Mouse (Mus musculus) layer of hippocampus, postnatal 36 days (tissue): Measurements from ENCODE around the gene Strn. TPM values are rescaled to one million over a fixed set of nuclear protein-coding genes. Genes with fewer than 3 reads are reported as not detected.
"Not testable (repeated sequence)": the region's sequence is repeated elsewhere in the genome, so short reads cannot be mapped to it uniquely, and the experiment has no call there.

Experiments
- DNase-seq, 2 experiments: peaks; one replicate each; pipeline ENCODE4 v3.0.0; 2022
- total RNA-seq, 2 experiments: library from RNA; stranded (reverse); gene quantifications; 2 replicates each; pipeline ENCODE4 v1.2.3; 2021

The Strn gene
- total RNA-seq, 2 experiments from 2014 or later = 59.1 to 68.3 TPM

DNA sequence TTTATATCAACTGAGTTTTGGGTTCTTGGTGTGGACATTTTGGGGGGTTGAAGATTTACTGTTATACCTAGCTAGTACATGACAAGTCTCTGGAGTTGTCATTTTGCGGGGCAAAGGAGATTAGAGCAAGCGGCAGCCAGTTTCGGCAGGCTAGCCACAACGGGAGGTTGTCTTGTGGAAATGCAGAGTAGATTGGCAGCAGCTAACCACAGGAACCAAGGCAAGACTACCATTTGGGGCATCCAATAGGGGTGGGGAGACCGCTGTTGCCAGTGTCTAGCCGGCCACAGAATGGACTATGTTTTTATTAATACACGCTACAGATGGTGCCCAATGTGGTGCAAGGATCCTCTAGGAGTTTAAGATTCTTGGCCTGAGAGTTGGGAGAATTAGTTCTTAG, 28.6 kb downstream of the Strn start:
- DNase-seq = no peak

- DNase-seq = no peak
These were observed 34.0 kb downstream of the Strn start for GRCm38 (mm10) chr17:78702988-78703387.

GRCm38 (mm10) chr17:78698965-78699364, 38.0 kb downstream of the Strn start:
- DNase-seq = no peak

DNA sequence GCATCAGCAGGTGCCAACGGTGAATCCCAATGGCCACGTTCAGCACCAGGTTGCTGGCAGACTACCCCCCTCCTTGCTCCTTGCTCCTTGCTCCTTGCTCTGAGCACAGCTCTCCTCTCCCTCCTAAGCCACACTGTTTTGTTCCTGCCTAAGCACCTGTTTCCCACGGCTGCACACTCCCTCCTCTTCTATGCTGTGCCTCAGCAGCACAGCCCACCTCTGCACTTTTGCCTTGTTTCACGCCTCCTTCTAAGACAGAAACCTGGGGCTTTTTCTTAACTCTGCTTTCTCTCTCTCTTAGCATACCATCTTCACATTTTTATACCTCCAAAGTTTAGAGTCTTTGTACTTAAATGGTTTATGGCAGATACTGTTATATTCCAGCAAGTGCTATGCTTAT, 39.5 kb downstream of the Strn start:
- DNase-seq = no peak

GRCm38 (mm10) chr17:78696922-78697321, 40.1 kb downstream of the Strn start:
- DNase-seq = no peak

- not testable (repeated sequence) for DNase-seq
These were observed 47.8 kb downstream of the Strn start for GRCm38 (mm10) chr17:78689231-78689630.

DNA sequence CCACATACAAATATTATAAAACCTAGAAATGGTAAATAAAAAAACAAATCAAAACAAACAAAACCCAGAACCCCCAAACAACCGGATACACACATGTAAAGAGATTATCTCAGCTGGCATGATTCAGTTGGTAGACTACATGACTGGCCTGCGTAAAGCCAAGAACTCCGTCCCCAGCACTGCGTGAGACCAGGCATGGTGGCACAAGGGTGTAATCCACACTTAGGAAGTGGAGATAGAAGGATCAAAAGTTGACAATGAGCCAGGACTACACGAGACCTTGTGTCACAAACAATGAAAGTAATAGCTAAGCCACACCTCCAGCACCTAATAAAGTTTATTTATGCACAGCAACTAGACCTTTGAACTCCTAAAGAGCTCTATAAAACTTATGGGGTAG, 49.0 kb downstream of the Strn start:
- DNase-seq = no peak

DNA sequence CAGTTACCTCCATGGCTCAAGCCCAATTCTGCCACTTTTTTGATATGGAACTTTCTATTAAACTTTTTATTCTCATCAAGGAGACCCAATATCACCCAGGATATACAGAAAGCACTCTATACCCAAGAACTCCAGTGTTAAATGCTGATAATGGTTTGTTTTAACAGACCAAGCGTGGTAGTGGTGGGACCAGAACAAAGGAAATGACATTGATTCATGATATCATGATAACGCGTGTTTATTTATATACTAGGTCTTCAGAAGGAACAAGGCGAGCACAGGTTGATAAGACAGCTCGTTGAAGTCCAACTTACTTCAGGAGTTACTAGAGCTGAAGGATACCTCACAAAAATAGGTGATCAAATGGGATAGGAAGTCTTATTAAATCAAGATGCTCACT, 52.0 kb downstream of the Strn start:
- no peak for DNase-seq

DNA sequence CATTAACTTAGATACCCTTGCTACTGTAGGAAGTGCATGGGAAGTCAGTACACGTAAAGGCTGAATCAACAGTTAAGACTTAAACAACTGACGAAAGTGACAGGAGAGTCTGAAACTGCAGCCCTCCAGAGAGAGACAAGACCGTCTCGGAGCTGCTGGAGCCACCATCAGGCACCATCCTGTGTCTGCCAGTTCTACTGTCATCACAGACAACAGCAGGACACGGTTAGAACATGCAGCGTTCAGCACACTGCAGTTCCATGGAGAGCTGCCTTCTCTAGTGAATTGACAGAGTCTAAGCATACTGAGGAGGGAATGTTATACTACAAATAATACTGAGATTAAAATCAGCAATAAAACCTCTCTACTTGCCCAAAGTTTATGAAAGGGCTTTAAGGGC, 54.6 kb downstream of the Strn start:
- DNase-seq = peak in 1 of 2 experiments; percentile 32

DNA sequence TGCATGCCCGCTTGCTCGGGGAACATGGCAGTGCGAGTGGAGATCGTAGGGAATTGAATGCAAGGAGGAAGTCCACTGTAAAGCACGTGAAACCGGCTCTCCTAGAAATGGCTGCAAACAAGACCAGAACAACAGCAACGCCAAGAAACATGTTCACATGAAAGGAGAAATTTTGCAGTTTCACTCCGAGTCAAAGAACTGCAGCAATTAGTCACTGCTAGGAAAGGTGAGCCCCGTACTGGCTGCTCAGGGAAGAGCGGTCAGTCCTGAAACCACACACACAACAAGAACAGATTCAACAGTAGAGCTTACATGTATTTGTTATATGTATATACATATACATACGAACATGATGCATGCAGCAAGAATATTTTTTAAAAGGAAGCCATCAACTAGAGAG, 57.5 kb downstream of the Strn start:
- DNase-seq = no peak

DNA sequence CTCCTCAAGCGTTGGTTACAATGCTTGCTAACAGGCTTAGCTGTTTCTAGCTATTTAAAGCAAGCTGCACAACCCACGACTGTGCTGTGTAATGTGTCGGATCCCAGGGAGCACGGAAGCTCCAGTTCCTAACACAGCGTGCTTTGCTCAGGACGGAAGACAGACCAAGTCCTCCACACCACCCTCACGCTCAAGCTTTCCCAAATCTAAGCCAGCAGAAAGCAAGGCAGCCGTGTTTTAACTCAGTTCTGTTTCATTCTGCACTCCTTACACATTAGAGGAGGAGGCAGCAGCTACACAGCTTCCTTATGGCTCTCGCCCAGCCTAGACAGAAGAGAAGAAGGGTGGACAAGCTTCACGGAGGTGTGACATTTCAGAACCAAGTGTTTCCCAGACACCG, 60.2 kb downstream of the Strn start:
- peak; percentile 16 to 27 for DNase-seq

GRCm38 (mm10) chr17:78664962-78665545, 71.9 kb downstream of the Strn start:
- DNase-seq = peak in 1 of 2 experiments; percentile 18

DNA sequence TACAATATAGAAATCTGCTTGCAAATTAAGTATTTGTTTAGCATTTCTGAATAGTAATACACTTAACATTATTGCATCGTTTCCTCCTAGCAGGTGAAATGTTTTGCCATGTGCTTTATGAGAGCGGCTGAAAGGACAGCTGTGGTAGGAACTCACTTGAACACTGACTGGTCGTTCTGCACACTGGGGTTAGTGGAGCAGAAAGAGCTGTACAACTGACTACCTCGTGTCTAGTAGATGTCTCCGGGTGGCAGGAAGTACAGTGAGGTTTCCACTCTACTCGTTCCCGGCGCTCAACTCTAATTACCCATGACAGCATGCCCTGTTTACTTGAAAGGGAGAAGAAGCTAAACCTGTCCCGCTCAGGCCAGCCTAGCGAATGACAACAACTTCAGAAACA, 82.2 kb downstream of the Strn start:
- no peak for DNase-seq

DNA sequence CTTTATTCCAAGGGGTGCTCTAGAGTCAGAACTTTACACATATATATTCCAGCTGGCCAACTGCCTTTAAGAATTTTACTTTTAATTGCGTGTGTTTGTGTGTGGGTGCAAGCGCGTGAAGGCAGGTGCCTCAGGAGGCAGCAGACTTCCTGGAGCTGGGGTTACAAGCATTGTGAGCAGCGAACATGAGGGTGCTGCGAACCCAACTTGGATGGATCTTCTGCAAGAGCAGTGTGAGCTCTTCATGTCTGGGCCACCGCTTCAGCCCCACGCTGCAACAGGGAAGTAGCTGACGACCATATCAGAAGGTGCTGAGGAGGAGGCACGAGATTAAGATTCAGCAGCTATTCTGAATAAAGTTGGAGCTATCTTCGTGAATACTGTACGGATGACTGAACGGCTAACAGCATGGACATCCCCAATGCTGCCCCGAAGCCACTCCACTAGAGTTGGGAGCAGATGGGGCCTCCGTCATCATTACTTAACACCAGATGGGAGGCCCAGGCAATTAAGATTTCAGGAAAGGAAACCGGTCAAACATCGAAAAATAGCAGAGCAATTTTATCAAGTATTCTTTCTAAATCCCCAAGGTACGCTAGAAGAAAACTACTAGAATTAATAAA, 93.0 kb downstream of the Strn start:
- DNase-seq = no peak

- no peak for DNase-seq
These were observed 94.7 kb downstream of the Strn start for GRCm38 (mm10) chr17:78642259-78642658.

DNA sequence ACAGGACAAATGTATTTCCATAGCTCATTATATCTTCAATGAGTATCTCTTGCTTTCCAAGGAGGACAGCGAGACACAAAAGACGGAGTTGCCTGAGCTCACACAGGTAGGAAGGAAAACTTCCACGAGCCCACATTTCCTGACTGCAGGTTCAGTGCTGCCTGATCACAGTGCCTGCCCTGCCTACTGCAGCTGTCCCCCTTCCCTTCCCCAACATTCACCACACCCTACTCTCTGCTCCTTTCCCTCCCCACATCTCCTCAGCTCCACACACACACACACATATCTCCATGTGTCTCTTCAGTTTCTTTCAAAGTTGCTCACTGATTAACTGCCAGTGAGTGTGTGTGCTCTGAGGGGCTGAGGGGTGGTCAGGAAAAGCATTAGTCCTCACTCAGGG, 96.6 kb downstream of the Strn start:
- DNase-seq = no peak

DNA sequence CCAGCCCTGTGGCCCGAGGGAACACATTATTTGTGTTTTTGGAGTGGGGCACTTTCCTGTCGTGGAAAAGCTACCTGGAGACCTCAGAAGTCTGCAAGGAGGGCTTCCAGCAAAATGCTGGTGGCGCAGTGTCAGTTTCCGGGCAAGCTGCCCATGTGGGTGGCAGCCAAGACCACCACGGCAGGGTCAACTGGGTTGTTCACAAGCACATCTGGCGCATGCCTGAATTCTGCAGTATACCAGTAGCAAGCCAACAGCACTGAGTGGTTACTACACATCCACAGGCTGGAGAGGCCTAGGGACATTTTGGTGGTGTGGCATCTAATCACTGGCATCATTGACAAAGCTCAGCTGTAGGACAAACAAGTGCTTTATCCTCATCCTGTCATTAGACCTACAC, 97.9 kb downstream of the Strn start:
- DNase-seq = no peak

GRCm38 (mm10) chr17:78637140-78637539, 99.9 kb downstream of the Strn start:
- no peak for DNase-seq

DNA sequence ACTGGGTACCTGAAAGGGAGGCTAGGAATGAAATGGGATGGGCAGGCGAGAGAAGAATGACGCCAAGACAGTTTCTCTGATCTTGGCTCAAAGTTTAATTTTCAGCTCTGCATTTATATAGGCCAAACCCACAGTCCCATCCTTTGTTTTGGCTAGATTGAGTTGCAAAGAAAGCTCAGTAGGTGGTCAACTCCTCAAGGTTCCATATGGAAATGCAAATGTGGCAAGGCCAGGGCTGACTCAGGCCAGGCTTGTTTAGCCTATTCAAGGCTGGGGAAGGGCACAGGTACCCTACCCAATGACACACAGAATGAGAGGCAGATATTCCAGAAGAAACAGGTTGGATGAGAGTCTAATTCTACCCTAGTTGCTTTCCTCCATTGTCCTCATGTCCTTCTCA, 101.4 kb downstream of the Strn start:
- no peak for DNase-seq

DNA sequence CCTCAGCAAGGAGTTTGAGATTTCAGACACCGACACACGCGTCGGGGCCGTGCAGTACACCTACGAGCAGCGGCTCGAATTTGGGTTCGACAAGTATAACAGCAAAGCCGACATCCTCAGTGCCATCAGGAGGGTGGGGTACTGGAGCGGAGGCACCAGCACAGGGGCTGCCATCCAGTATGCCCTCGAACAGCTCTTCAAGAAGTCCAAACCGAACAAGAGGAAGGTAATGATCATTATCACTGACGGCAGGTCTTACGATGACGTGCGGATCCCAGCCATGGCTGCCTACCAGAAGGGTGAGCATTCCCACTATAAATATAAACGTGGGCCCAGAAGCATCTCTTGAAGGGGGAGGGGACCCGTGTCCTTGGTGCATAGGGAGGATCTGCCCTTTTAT, 112.1 kb downstream of the Strn start:
- no peak for DNase-seq

DNA sequence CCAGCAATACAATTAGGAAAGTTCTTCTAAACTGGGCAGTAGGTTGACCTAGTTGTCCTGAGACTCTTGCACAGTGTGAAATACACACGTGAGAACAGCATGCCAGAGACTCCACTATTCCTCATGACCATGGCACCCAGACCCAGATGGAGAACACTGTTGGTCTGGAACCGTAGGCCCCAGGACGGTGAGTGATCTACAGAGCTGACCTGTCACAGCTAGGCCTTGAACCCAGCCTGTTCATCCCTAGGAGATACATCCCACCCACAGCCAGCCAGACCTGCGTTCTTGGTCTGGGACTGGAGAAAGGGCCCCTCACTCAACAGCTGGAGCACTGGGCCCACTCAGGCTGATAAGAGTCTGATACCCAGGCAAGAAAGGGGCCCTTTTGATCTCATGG, 115.1 kb downstream of the Strn start:
- DNase-seq = no peak

DNA sequence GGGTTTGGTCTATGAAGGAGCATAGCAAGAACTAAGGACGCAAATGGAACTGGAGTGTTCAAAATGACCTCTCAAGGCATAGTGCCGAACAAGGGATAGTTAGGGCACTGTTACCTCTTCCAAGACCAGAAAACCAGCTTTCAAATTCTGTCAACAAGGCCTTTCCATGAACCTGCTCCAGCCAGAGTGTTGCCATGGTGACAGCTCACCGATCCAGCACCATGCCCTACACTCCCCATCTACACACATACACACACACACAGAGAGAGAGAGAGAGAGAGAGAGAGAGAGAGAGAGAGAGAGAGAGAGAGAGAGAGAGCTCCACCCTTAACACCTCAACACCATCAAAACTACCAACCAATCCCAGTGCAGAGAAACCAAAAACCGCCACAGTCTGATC, 116.3 kb downstream of the Strn start:
- no peak for DNase-seq

- no peak for DNase-seq
These were observed 117.0 kb downstream of the Strn start for GRCm38 (mm10) chr17:78619981-78620380.

- peak; percentile 27 to 42 for DNase-seq
These were observed 118.8 kb downstream of the Strn start for GRCm38 (mm10) chr17:78618164-78618693.

DNA sequence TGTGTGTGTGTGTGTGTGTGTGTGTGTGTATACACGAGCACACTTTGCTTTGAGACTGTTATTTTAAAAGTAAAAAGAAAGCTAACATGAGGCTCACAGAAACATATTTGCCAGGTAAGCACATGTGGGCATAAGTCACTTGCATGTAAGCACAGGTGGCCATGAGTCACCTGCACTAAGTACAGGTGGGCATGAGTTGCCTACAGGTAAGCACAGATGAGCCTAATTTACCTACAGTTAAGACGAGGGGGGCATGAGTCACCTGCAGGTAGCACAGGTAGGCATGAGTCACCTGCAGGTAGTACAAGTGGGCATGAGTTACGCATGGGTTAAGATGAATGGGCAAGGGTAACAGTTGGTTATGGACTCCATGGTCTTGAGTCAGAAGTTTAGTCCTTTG, 121.9 kb downstream of the Strn start:
- no peak for DNase-seq
